Mouse (Mus musculus) small intestine, adult 2 months (tissue): Measurements from ENCODE around the gene Anks3.

Experiments used
- CTCF ChIP-seq: fragments of 200-500 bp; IDR thresholded peaks from 2 replicates; pipeline ENCODE4 v1.5.1; 2012; ENCODE audit warnings: low read depth, mild to moderate bottlenecking, control low read depth, inconsistent platforms, low read length, moderate library complexity, mixed read lengths; ENCODE audit not compliant: insufficient replicate concordance, insufficient read length; ENCODE audit errors: extremely low read depth
- POLR2A ChIP-seq: fragments of 200-500 bp; IDR thresholded peaks from 2 replicates; pipeline ENCODE4 v1.6.1; 2012; ENCODE audit warnings: low read depth, mild to moderate bottlenecking, control low read depth, inconsistent platforms, low read length, moderate library complexity

- TF ChIP-seq CTCF (no peak), POLR2A (no peak)
Measured at GRCm38 (mm10) chr16:4939412-4939811, 24.6 kb downstream of the Anks3 start.
